Mouse (Mus musculus) heart, embryonic 12.5 days (tissue): ENCODE results near the gene Pdcd6ip. TPM values are rescaled to one million over a fixed set of nuclear protein-coding genes. Genes with fewer than 3 reads are reported as not detected.
"Not testable (repeated sequence)": the region's sequence is repeated elsewhere in the genome, so short reads cannot be mapped to it uniquely, and the experiment has no call there.

Source experiments
- ATAC-seq: fragments of 200-750 bp; cut with Nextera tagmentation; 2 replicates; pipeline ENCODE4 v1.8.0; 2017; ENCODE audit warnings: moderate TSS enrichment, moderate library complexity; ENCODE audit not compliant: insufficient number of reproducible peaks, low FRiP score
- H3K27ac ChIP-seq: fragments of 300-500 bp; sonication (generic); 2 replicates; pipeline ENCODE4 v1.5.1; 2016; ENCODE audit warnings: mild to moderate bottlenecking, moderate library complexity; ENCODE audit not compliant: poor library complexity, severe bottlenecking
- H3K27me3 ChIP-seq: fragments of 300-500 bp; sonication (generic); replicated peaks from 2 replicates; pipeline ENCODE4 v1.6.1; 2016; ENCODE audit warnings: mild to moderate bottlenecking, moderate library complexity
- H3K36me3 ChIP-seq: fragments of 300-500 bp; sonication (generic); 2 replicates; pipeline ENCODE4 v1.6.1; 2016; ENCODE audit warnings: mild to moderate bottlenecking, moderate library complexity
- H3K4me1 ChIP-seq: fragments of 300-500 bp; sonication (generic); replicated peaks from 2 replicates; pipeline ENCODE4 v1.6.1; 2016; ENCODE audit warnings: mild to moderate bottlenecking
- H3K4me2 ChIP-seq: fragments of 300-500 bp; sonication (generic); 2 replicates; pipeline ENCODE4 v1.6.1; 2016; ENCODE audit warnings: mild to moderate bottlenecking, moderate library complexity
- H3K4me3 ChIP-seq: fragments of 300-500 bp; sonication (generic); 2 replicates; pipeline ENCODE4 v1.5.1; 2016; ENCODE audit warnings: mild to moderate bottlenecking
- H3K9ac ChIP-seq: fragments of 300-500 bp; sonication (generic); 2 replicates; pipeline ENCODE4 v1.6.1; 2016; ENCODE audit warnings: mild to moderate bottlenecking, moderate library complexity
- H3K9me3 ChIP-seq: fragments of 300-500 bp; sonication (generic); replicated peaks from 2 replicates; pipeline ENCODE4 v1.6.1; 2016; ENCODE audit warnings: mild to moderate bottlenecking, moderate library complexity
- WGBS: fragments of 180-500 bp; shearing (Covaris S2); methylation state at CpG from one replicate; pipeline ENCODE4 v1.1.7; 2016; 5-methylcytosine and 5-hydroxymethylcytosine counted together
- polyA plus RNA-seq: library from polyadenylated mRNA; unstranded; fragments of >200 nt; fragmentation: Nextera tagmentation; extraction: Ambion mirVana; gene quantifications from 2 replicates; pipeline ENCODE4 v1.2.1, GENCODE M21; 2016

Pdcd6ip gene
- polyA plus RNA-seq, 1 experiment from 2014 or later, result 80.8 TPM

- WGBS, result 84% methylated on average over 18 of the region's 18 CpGs
- no peak for ATAC-seq
- H3K4me3 ChIP-seq, result no peak overlapping the region
Observed at GRCm38 (mm10) chr9:113726991-113727680, 19.1 kb upstream of the Pdcd6ip start.

GRCm38 (mm10) chr9:113726131-113726530 lies 18.1 kb upstream of the Pdcd6ip start:
- H3K4me1 ChIP-seq, result no peaks in the 10 kb centered on the region
- no peak overlapping the region for H3K9ac ChIP-seq
- no peaks in the 10 kb centered on the region for H3K36me3 ChIP-seq
- no peak overlapping the region for H3K4me2 ChIP-seq
- no peaks in the 10 kb centered on the region for H3K9me3 ChIP-seq
- no peak overlapping the region for H3K4me3 ChIP-seq
- 49% methylated on average over 3 of the region's 3 CpGs for WGBS
- no peak for ATAC-seq
- H3K27ac ChIP-seq, result no peak overlapping the region
- H3K27me3 ChIP-seq, result no peaks in the 10 kb centered on the region

More at GRCm38 (mm10) chr9:113726991-113727680, 19.1 kb upstream of the Pdcd6ip start:
- H3K9me3 ChIP-seq, result no peaks in the 10 kb centered on the region
- no peaks in the 10 kb centered on the region for H3K36me3 ChIP-seq
- H3K4me1 ChIP-seq, result no peaks in the 10 kb centered on the region
- H3K27ac ChIP-seq, result no peak overlapping the region
- H3K9ac ChIP-seq, result no peak overlapping the region
- no peak overlapping the region for H3K4me2 ChIP-seq
- no peaks in the 10 kb centered on the region for H3K27me3 ChIP-seq

GRCm38 (mm10) chr9:113725609-113726008 lies 17.6 kb upstream of the Pdcd6ip start:
- not testable (repeated sequence) for H3K4me1 ChIP-seq, H3K27me3 ChIP-seq, ATAC-seq, H3K36me3 ChIP-seq, H3K4me2 ChIP-seq, H3K9ac ChIP-seq, H3K9me3 ChIP-seq, H3K4me3 ChIP-seq, H3K27ac ChIP-seq
- 78% methylated on average over 5 of the region's 5 CpGs for WGBS

GRCm38 (mm10) chr9:113724646-113725045 lies 16.6 kb upstream of the Pdcd6ip start:
- 83% methylated on average over 15 of the region's 15 CpGs for WGBS
- H3K9me3 ChIP-seq, result no peaks in the 10 kb centered on the region
- no peak overlapping the region for H3K4me2 ChIP-seq
- H3K27me3 ChIP-seq, result no peaks in the 10 kb centered on the region
- no peaks in the 10 kb centered on the region for H3K4me1 ChIP-seq
- H3K36me3 ChIP-seq, result no peaks in the 10 kb centered on the region
- no peak overlapping the region for H3K27ac ChIP-seq
- ATAC-seq, result no peak
- no peak overlapping the region for H3K9ac ChIP-seq
- H3K4me3 ChIP-seq, result no peak overlapping the region

GRCm38 (mm10) chr9:113719063-113719462 lies 11.0 kb upstream of the Pdcd6ip start:
- ATAC-seq, result no peak
- Histone ChIP-seq H3K27me3 (no peaks in the 10 kb centered on the region), H3K27ac (no peak overlapping the region), H3K4me3 (no peak overlapping the region), H3K36me3 (no peaks in the 10 kb centered on the region), H3K9me3 (no peaks in the 10 kb centered on the region), H3K9ac (no peak overlapping the region), H3K4me2 (no peak overlapping the region), H3K4me1 (no peaks in the 10 kb centered on the region)
- WGBS, result 43% methylated on average over 5 of the region's 5 CpGs

GRCm38 (mm10) chr9:113710871-113711270 lies 2.8 kb upstream of the Pdcd6ip start:
- Histone ChIP-seq H3K9ac (no peak overlapping the region), H3K27ac (no peak overlapping the region), H3K27me3 (no peaks in the 10 kb centered on the region), H3K4me1 (peaks cover 14% of the 10 kb centered on the region), H3K4me2 (no peak overlapping the region), H3K36me3 (no peaks in the 10 kb centered on the region), H3K4me3 (no peak overlapping the region), H3K9me3 (no peaks in the 10 kb centered on the region)
- no peak for ATAC-seq
- WGBS, result 78% methylated on average over 12 of the region's 12 CpGs

- Histone ChIP-seq H3K4me2 (peak overlapping the region; percentile 77), H3K4me3 (peak overlapping the region; percentile 99), H3K27ac (peak overlapping the region; percentile 97), H3K9ac (peak overlapping the region; percentile 98), H3K4me1 (peaks cover 29% of the 10 kb centered on the region), H3K9me3 (no peaks in the 10 kb centered on the region), H3K36me3 (no peaks in the 10 kb centered on the region; the same call in 1 of the 2 replicates), H3K27me3 (no peaks in the 10 kb centered on the region)
- WGBS, result 52% methylated on average over 19 of the region's 19 CpGs
- peak; percentile 41; the same call in 1 of the 2 replicates for ATAC-seq
Observed at GRCm38 (mm10) chr9:113708361-113709280, 562 bp upstream of the Pdcd6ip start.

- Histone ChIP-seq H3K4me2 (peak overlapping the region; percentile 77), H3K4me3 (peak overlapping the region; percentile 99), H3K4me1 (peaks cover 36% of the 10 kb centered on the region), H3K27me3 (no peaks in the 10 kb centered on the region), H3K9me3 (no peaks in the 10 kb centered on the region), H3K27ac (no peak overlapping the region), H3K9ac (peak overlapping the region; percentile 98), H3K36me3 (no peaks in the 10 kb centered on the region; the same call in 1 of the 2 replicates)
- no peak for ATAC-seq
- 40% methylated on average over 9 of the region's 9 CpGs for WGBS
Observed at GRCm38 (mm10) chr9:113706841-113707240, 1.2 kb downstream of the Pdcd6ip start.

- no peak for ATAC-seq
- peak overlapping the region; percentile 99 for H3K4me3 ChIP-seq
- peak overlapping the region; percentile 98 for H3K9ac ChIP-seq
- peak overlapping the region; percentile 77 for H3K4me2 ChIP-seq
- H3K4me1 ChIP-seq, result peaks cover 42% of the 10 kb centered on the region
- H3K27me3 ChIP-seq, result no peaks in the 10 kb centered on the region
- H3K27ac ChIP-seq, result no peak overlapping the region
- no peaks in the 10 kb centered on the region; the same call in 1 of the 2 replicates for H3K36me3 ChIP-seq
- 58% methylated on average over 2 of the region's 2 CpGs for WGBS
- no peaks in the 10 kb centered on the region for H3K9me3 ChIP-seq
Observed at GRCm38 (mm10) chr9:113706108-113706507, 2.0 kb downstream of the Pdcd6ip start.

GRCm38 (mm10) chr9:113701441-113702160 lies 6.5 kb downstream of the Pdcd6ip start:
- ATAC-seq, result no peak
- 83% methylated on average over 5 of the region's 5 CpGs for WGBS

GRCm38 (mm10) chr9:113687461-113687860 lies 20.6 kb downstream of the Pdcd6ip start:
- Histone ChIP-seq H3K27me3 (no peaks in the 10 kb centered on the region), H3K36me3 (peaks cover 74% of the 10 kb centered on the region), H3K9ac (no peak overlapping the region), H3K27ac (no peak overlapping the region), H3K4me1 (peaks cover 6% of the 10 kb centered on the region), H3K9me3 (no peaks in the 10 kb centered on the region), H3K4me2 (no peak overlapping the region), H3K4me3 (no peak overlapping the region)
- 94% methylated on average over 12 of the region's 12 CpGs for WGBS
- no peak for ATAC-seq

More at GRCm38 (mm10) chr9:113701441-113702160, 6.5 kb downstream of the Pdcd6ip start:
- Histone ChIP-seq H3K4me1 (peaks cover 41% of the 10 kb centered on the region), H3K27ac (peak overlapping the region; percentile 59), H3K27me3 (no peaks in the 10 kb centered on the region), H3K9me3 (no peaks in the 10 kb centered on the region), H3K4me2 (no peak overlapping the region), H3K9ac (no peak overlapping the region), H3K4me3 (no peak overlapping the region), H3K36me3 (peaks cover 26% of the 10 kb centered on the region)
